Mouse (Mus musculus) E14TG2a.4 (cell line): ENCODE data around the gene Prorsd1.

Experiments
- CTCF ChIP-seq: conservative IDR thresholded peaks from 2 replicates; pipeline ENCODE4 v1.5.1; 2014; ENCODE audit warnings: low read length
- NANOG ChIP-seq: IDR thresholded peaks from 2 replicates; pipeline ENCODE4 v1.6.1; 2014; ENCODE audit warnings: borderline replicate concordance, low read length, mixed read lengths
- POU5F1 ChIP-seq: IDR thresholded peaks from 2 replicates; pipeline ENCODE4 v1.6.1; 2014; ENCODE audit warnings: low read length, borderline replicate concordance

GRCm38 (mm10) chr11:29548504-29549424, 33.9 kb upstream of the Prorsd1 start:
- TF ChIP-seq CTCF (no peak), POU5F1 (no peak), NANOG (no peak)
